Mouse (Mus musculus) kidney, adult 2 months (tissue): Measurements from ENCODE around the gene Tmem44.

Source experiments
- CTCF ChIP-seq: fragments of 200-500 bp; conservative IDR thresholded peaks from 2 replicates; pipeline ENCODE4 v1.5.1; 2011; ENCODE audit warnings: low read depth, mild to moderate bottlenecking, control low read depth, low read length, moderate library complexity, mixed read lengths; ENCODE audit not compliant: insufficient read depth, insufficient read length
- POLR2A ChIP-seq: fragments of 200-500 bp; IDR thresholded peaks from one replicate; pipeline ENCODE4 v1.6.1; 2011; ENCODE audit warnings: low read depth, low read length, control low read depth

DNA sequence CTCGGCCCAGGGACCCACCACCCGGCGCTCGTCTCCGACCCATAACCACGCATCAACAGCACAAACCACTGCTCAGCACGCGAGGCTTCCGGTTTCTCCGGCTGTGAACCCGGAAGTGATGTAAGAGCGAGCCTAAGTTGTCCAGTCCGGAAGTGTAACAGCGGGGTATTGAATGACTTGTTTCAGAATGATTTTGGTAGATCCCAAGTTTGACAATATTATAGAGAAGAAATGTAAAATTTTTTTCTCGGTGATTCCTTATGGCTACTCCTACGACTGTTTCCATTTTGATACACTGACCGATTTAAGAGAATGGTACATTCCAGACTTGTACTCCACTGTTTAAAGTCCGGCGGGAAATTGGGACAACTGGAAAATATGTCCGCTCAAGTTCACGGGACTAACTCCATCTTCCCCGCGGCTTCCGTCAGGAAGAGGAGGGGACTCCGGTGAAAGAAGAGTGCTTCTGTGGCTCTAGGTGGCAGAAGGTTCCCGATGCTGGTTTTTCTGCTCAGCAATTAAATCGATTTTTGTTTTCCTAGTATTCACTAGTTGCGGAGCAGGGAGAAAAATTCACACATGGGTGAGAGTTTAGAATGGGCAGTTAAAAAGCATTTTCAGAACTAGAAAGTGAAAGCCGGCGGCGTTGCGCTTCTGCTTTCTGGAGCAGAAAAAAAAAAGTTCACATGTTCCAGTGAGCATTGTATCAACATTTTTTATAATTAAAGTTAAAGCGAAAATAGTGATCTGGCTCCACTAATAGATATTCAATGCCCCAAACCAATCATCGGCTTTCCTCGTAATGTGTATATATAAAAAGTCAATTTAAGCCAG is 37.1 kb upstream of the Tmem44 start, which contains the start of gene Lsg1:
- no peak for TF ChIP-seq POLR2A
- peak; percentile 45 for TF ChIP-seq CTCF
